Mouse (Mus musculus) myocyte (in vitro differentiated cells): Measurements from ENCODE around the gene Chd1l. TPM values are rescaled to one million over a fixed set of nuclear protein-coding genes. Genes with fewer than 3 reads are reported as not detected.

Experiments used
- H3K27me3 ChIP-seq: one replicate; pipeline ENCODE4 v1.6.1; 2011; ENCODE audit not compliant: control insufficient read depth, insufficient read depth, insufficient read length
- H3K36me3 ChIP-seq: one replicate; pipeline ENCODE4 v1.6.1; 2011; ENCODE audit not compliant: control insufficient read depth, insufficient read depth
- H3K4me2 ChIP-seq: one replicate; pipeline ENCODE4 v1.6.1; 2011; ENCODE audit warnings: low read depth, control low read depth
- H3K4me3 ChIP-seq: one replicate; pipeline ENCODE4 v1.5.1; 2011; ENCODE audit warnings: mild to moderate bottlenecking, control low read depth, moderate library complexity
- H3K79me2 ChIP-seq: one replicate; pipeline ENCODE4 v1.6.1; 2011; ENCODE audit not compliant: control insufficient read depth, insufficient read depth
- H3ac ChIP-seq: one replicate; pipeline ENCODE4 v1.6.1; 2011; ENCODE audit not compliant: control insufficient read depth, insufficient read length
- CEBPB ChIP-seq: IDR thresholded peaks from 2 replicates; pipeline ENCODE4 v1.6.1; 2011; ENCODE audit warnings: mild to moderate bottlenecking, moderate library complexity; ENCODE audit not compliant: poor library complexity, insufficient read depth, severe bottlenecking
- E2F4 ChIP-seq: IDR thresholded peaks from one replicate; pipeline ENCODE4 v1.6.1; 2011; ENCODE audit warnings: mild to moderate bottlenecking, control low read depth, moderate library complexity; ENCODE audit not compliant: insufficient read depth
- MAX ChIP-seq: IDR thresholded peaks from one replicate; pipeline ENCODE4 v1.6.1; 2011; ENCODE audit warnings: low read depth, mild to moderate bottlenecking, control low read depth
- MYOD1 ChIP-seq, 3 experiments: IDR thresholded peaks; one replicate each; pipeline ENCODE4 v1.6.1; 2011; ENCODE audit warnings: control low read depth in 2 of 3, low read depth in 2 of 3, mild to moderate bottlenecking in 2 of 3, moderate library complexity in 1 of 3; ENCODE audit not compliant: insufficient read length in 2 of 3, control insufficient read depth in 1 of 3
- MYOG ChIP-seq, 3 experiments: IDR thresholded peaks; one replicate each; pipeline ENCODE4 v1.6.1; 2011; ENCODE audit warnings: control low read depth in 2 of 3, low read depth in 2 of 3, mild to moderate bottlenecking in 2 of 3; ENCODE audit not compliant: insufficient read length in 2 of 3, control insufficient read depth in 1 of 3, insufficient read depth in 1 of 3
- POLR2A ChIP-seq: IDR thresholded peaks from one replicate; pipeline ENCODE4 v1.6.1; 2011; ENCODE audit warnings: low read depth, mild to moderate bottlenecking, control low read depth, moderate library complexity; ENCODE audit not compliant: insufficient read length
- POLR2AphosphoS2 ChIP-seq: IDR thresholded peaks from one replicate; pipeline ENCODE4 v1.6.1; 2011; ENCODE audit warnings: low read depth, control low read depth; ENCODE audit not compliant: insufficient read length
- REST ChIP-seq: IDR thresholded peaks from one replicate; pipeline ENCODE4 v1.6.1; 2011; ENCODE audit warnings: mild to moderate bottlenecking, control low read depth, moderate library complexity; ENCODE audit not compliant: insufficient read depth, insufficient read length
- SRF ChIP-seq: IDR thresholded peaks from one replicate; pipeline ENCODE4 v1.6.1; 2011; ENCODE audit warnings: low read depth; ENCODE audit not compliant: control insufficient read depth, insufficient read length
- TCF12 ChIP-seq: IDR thresholded peaks from one replicate; pipeline ENCODE4 v1.6.1; 2011; ENCODE audit warnings: mild to moderate bottlenecking, control low read depth; ENCODE audit not compliant: poor library complexity, insufficient read depth, severe bottlenecking
- TCF3 ChIP-seq: IDR thresholded peaks from one replicate; pipeline ENCODE4 v1.6.1; 2011; ENCODE audit warnings: low read depth, control low read depth; ENCODE audit not compliant: insufficient read length
- USF1 ChIP-seq: IDR thresholded peaks from one replicate; pipeline ENCODE4 v1.6.1; 2011; ENCODE audit warnings: low read depth, mild to moderate bottlenecking, control low read depth, moderate library complexity
- polyA plus RNA-seq: library from polyadenylated mRNA; unstranded; fragments of >200 nt; fragmentation: generic; extraction: Trizol; gene quantifications from one replicate; pipeline ENCODE4 v1.2.1, GENCODE M21; 2012; ENCODE audit warnings: missing spikeins

Gene Chd1l
- polyA plus RNA-seq, 1 experiment = 3.3 TPM

DNA sequence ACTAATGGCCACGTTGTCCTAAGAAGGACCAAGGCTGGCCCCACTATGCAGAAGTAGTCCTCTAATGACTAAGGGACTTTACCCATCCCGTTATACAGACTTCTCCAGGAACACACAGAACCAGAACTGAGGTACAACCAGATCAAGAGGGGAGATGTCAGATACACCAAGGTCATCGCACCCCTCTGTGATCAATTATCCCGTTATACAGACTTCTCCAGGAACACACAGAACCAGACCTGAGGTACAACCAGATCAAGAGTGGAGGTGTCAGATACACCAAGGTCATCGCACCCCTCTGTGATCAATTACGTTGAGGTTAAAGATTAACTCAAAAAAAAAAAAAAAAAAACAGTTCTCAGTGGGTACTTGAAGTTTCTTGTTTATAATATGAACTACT, 1.0 kb upstream of the Chd1l start:
- Histone ChIP-seq H3ac (no peak overlapping the region), H3K4me2 (no peak overlapping the region), H3K79me2 (no peaks in the 10 kb centered on the region), H3K27me3 (peaks cover 5% of the 10 kb centered on the region), H3K36me3 (no peaks in the 10 kb centered on the region), H3K4me3 (no peak overlapping the region)
- TF ChIP-seq SRF (no peak), POLR2A (no peak), USF1 (no peak), MYOG (IDR thresholded peaks at IDR 0.05; ENCODE audit: control insufficient read depth in 1 of 3, insufficient read depth in 1 of 3, insufficient read length in 2 of 3, low read depth in 2 of 3) (no peak), REST (no peak), POLR2AphosphoS2 (no peak), MAX (no peak), E2F4 (no peak), TCF12 (no peak), MYOD1 (IDR thresholded peaks at IDR 0.05; ENCODE audit: control insufficient read depth in 1 of 3, insufficient read length in 2 of 3, low read depth in 2 of 3) (no peak), TCF3 (no peak), CEBPB (no peak)

DNA sequence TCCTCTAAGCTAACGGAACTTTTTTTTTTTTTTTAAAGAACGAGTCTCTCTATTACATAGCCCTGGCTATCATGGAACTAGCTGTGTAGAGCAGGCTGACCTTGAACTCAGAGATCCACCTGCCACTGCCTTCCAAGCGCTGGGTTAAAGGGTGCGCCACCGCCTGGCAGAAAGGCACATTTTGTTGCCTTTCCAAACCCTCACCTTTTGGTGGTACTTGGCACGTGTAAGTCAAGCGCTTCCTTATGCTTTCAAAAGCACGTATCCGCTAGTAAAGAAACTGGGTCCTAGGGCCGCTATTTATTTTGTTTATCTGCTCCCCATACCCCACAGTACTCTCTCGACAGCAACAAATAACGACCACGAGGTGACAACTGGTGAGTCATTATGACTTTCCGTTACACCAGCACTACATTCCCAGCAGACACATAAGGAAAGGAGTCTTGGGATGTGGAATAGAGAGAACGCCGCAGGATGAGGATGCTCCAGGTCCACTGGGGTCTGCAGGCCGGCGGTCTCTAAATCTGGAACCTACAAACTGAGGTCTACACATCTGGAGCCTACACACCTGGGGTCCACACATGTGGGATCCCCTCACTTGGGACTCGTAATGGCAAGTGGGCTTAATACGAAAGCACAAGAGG, 680 bp downstream of the Chd1l start:
- no peaks in the 10 kb centered on the region for H3K79me2 ChIP-seq
- H3K4me2 ChIP-seq = peak overlapping the region; percentile 100
- TF ChIP-seq POLR2A (no peak), SRF (no peak), CEBPB (no peak), MYOG (IDR thresholded peaks at IDR 0.05; ENCODE audit: control insufficient read depth in 1 of 3, insufficient read depth in 1 of 3, insufficient read length in 2 of 3, low read depth in 2 of 3) (no peak), MAX (no peak), USF1 (no peak), MYOD1 (IDR thresholded peaks at IDR 0.05; ENCODE audit: control insufficient read depth in 1 of 3, insufficient read length in 2 of 3, low read depth in 2 of 3) (no peak), E2F4 (no peak), POLR2AphosphoS2 (no peak), TCF3 (no peak)
- H3K27me3 ChIP-seq = peaks cover 5% of the 10 kb centered on the region
- peak overlapping the region; percentile 20 for H3ac ChIP-seq
- no peaks in the 10 kb centered on the region for H3K36me3 ChIP-seq
- peak overlapping the region; percentile 35 for H3K4me3 ChIP-seq

DNA sequence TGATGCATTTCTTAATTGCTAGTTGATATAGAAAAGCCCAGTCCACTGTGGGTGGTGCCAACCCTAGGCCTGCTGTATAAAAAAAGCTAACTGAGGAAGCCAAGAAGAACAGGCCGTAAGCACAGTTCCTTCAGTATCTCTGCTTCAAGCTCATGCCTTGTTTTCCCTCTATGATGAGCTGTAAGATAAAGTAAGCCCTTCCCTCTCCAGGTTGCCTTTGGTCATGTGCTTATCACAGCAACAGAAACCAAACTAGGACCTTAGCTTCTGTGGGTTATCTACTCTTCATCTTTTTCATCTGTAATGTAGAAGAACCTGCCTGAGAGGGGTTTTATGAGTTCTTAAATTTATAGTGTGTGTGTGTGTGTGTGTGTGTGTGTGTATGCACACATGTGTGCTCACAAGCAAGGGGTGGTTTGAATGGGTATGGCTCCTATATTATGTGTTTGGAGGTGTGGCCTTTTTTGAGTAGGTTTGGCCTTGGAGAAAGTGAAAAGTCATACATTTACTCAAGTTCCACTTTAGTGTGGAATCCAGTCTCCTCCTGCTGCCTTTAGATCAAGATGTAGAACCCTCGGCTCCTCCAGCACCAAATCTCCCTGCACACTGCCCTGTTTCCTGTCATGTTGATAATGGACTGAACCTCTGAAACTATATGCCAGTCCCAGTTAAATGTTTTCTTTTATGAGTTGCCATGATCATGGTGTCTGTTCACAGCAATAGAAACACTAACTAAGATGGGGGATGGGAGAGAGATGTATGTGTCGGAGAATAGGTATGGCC, 9.8 kb downstream of the Chd1l start:
- Histone ChIP-seq H3K4me2 (no peak overlapping the region), H3K27me3 (no peaks in the 10 kb centered on the region), H3K36me3 (no peaks in the 10 kb centered on the region), H3K4me3 (no peak overlapping the region), H3K79me2 (no peaks in the 10 kb centered on the region), H3ac (no peak overlapping the region)
- no peak for TF ChIP-seq REST
- TF ChIP-seq TCF12 = no peak
- TF ChIP-seq POLR2AphosphoS2 = no peak
- TF ChIP-seq E2F4 = no peak
- TF ChIP-seq MYOG (IDR thresholded peaks at IDR 0.05; ENCODE audit: control insufficient read depth in 1 of 3, insufficient read depth in 1 of 3, insufficient read length in 2 of 3, low read depth in 2 of 3) = no peak
- no peak for TF ChIP-seq CEBPB
- TF ChIP-seq POLR2A = no peak
- TF ChIP-seq MAX = no peak
- no peak for TF ChIP-seq MYOD1 (IDR thresholded peaks at IDR 0.05; ENCODE audit: control insufficient read depth in 1 of 3, insufficient read length in 2 of 3, low read depth in 2 of 3)
- TF ChIP-seq USF1 = no peak
- no peak for TF ChIP-seq SRF

DNA sequence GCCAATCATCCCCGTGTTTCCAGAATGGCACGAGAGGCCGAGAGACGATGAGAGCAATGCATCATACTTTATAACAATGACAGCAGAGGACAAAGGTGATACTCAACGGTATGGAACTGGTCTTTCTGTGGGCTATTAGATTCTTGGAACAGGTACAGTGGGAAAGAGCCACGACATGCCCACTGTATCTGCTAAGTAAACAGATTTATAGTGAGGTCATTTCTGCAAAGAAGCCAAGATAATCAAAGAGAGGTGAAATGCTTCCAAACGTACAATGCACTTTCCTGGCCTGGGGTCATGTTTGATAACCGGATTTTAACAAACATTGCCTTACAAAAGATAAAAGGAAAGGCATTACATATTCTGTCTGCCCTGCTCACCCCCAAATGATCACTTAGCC, 13.2 kb downstream of the Chd1l start:
- no peaks in the 10 kb centered on the region for H3K27me3 ChIP-seq
- TF ChIP-seq POLR2A = no peak
- no peak for TF ChIP-seq TCF12
- no peak for TF ChIP-seq REST
- H3K4me3 ChIP-seq = no peak overlapping the region
- no peaks in the 10 kb centered on the region for H3K36me3 ChIP-seq
- no peak overlapping the region for H3ac ChIP-seq
- H3K79me2 ChIP-seq = no peaks in the 10 kb centered on the region
- no peak overlapping the region for H3K4me2 ChIP-seq
